In genomic region chr6:36221308-36221707, GRCm38 (mm10) we compare ENCODE assay signal across 25 mouse cellular contexts.
"Had no signal": no experiment of that assay in that cellular context is flagged by ENCODE, and none has a peak within 500 bp of the region (broad histone marks: within the 10 kb centered on the region; RNA-seq: fewer than 3 reads in every experiment).

No protein-coding gene starts in this region.

- DNase-seq: forebrain, postnatal 0 days; gastrocnemius, postnatal 14 days; gastrocnemius, postnatal 36 days; heart, adult 11 months; heart, postnatal 14 days; heart, postnatal 36 days; kidney, adult 11 months; kidney, adult 2 months; kidney, adult 9 months; kidney, postnatal 14 days; kidney, postnatal 36 days; layer of hippocampus, adult 9-11 months; layer of hippocampus, postnatal 36 days; left cerebral cortex, postnatal 4 days had no signal

- H3K4me3 ChIP-seq: forebrain, embryonic 15.5 days; heart, embryonic 13.5 days; heart, embryonic 15.5 days; hindbrain, embryonic 13.5 days; hindbrain, embryonic 15.5 days; kidney, embryonic 15.5 days; limb, embryonic 13.5 days had no signal

- H3K27ac ChIP-seq: forebrain, embryonic 15.5 days; heart, embryonic 13.5 days; heart, embryonic 15.5 days; hindbrain, embryonic 13.5 days; hindbrain, embryonic 15.5 days; hindbrain, postnatal 0 days; kidney, embryonic 15.5 days; kidney, postnatal 0 days; limb, embryonic 13.5 days had no signal

- H3K4me1 ChIP-seq: forebrain, embryonic 15.5 days; heart, embryonic 15.5 days; hindbrain, embryonic 13.5 days; hindbrain, embryonic 15.5 days; kidney, embryonic 15.5 days; limb, embryonic 13.5 days had no signal

- H3K4me2 ChIP-seq: forebrain, embryonic 15.5 days; heart, embryonic 11.5 days; heart, embryonic 13.5 days; heart, embryonic 15.5 days; hindbrain, embryonic 13.5 days; hindbrain, embryonic 15.5 days; kidney, embryonic 15.5 days; limb, embryonic 13.5 days had no signal

- ATAC-seq: forebrain, embryonic 15.5 days; forebrain, postnatal 0 days; hindbrain, postnatal 0 days; intestine, embryonic 16.5 days had no signal

- H3K27me3 ChIP-seq: forebrain, embryonic 15.5 days; heart, embryonic 13.5 days; heart, embryonic 15.5 days; hindbrain, embryonic 13.5 days; hindbrain, embryonic 15.5 days; kidney, embryonic 15.5 days; limb, embryonic 13.5 days had no signal

- H3K9me3 ChIP-seq: forebrain, embryonic 15.5 days; heart, embryonic 13.5 days; heart, embryonic 15.5 days; hindbrain, embryonic 13.5 days; hindbrain, embryonic 15.5 days; kidney, embryonic 15.5 days; limb, embryonic 13.5 days had no signal

- H3K36me3 ChIP-seq: forebrain, embryonic 15.5 days; heart, embryonic 13.5 days; heart, embryonic 15.5 days; hindbrain, embryonic 13.5 days; hindbrain, embryonic 15.5 days; kidney, embryonic 15.5 days; limb, embryonic 13.5 days had no signal

- H3K9ac ChIP-seq: forebrain, embryonic 15.5 days; forebrain, postnatal 0 days; heart, embryonic 13.5 days; heart, embryonic 15.5 days; hindbrain, embryonic 13.5 days; hindbrain, embryonic 15.5 days; kidney, embryonic 15.5 days; limb, embryonic 13.5 days had no signal
